Mouse (Mus musculus) thymus, postnatal 36 days (tissue): ENCODE data around the gene Tomm5.
"Not testable (repeated sequence)": the region's sequence is repeated elsewhere in the genome, so short reads cannot be mapped to it uniquely, and the experiment has no call there.

Experiments used
- DNase-seq, 2 experiments: peaks; one replicate each; pipeline ENCODE4 v3.0.0; 2022; ENCODE audit warnings: mixed read lengths in 2 of 2

The Tomm5 gene

DNA sequence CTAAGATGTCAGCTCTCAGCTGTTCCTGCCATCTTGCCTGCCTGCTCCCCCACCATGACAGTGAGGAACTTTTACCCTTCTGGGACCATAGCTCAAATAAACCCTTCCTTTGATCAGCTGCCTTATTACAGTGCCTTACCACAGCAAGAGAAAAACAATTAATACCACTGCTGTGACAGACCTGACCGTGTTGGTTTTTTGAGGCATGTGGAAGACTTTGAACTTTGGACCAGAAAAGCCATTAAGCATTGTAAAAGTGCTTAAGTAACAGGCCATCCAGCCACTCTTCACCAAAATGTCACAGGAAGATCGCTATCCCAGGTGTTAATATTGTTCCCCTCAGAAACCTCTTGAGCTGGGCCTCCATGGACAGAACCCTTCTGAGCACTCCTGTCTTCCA, 43.3 kb downstream of the Tomm5 start:
- DNase-seq = no peak

- not testable (repeated sequence) for DNase-seq
Measured at GRCm38 (mm10) chr4:45063836-45064235, 44.1 kb downstream of the Tomm5 start.

GRCm38 (mm10) chr4:45055451-45055850, 52.5 kb downstream of the Tomm5 start:
- DNase-seq = no peak
